Mouse (Mus musculus) liver, embryonic 16.5 days (tissue): ENCODE data around the gene Msh3. TPM values are rescaled to one million over a fixed set of nuclear protein-coding genes. Genes with fewer than 3 reads are reported as not detected.

ENCODE experiments used
- ATAC-seq: fragments of 200-750 bp; cut with Nextera tagmentation; 2 replicates; pipeline ENCODE4 v1.8.0; 2017; ENCODE audit warnings: low read depth, mild to moderate bottlenecking, moderate number of reproducible peaks, moderate library complexity
- H3K27ac ChIP-seq: fragments of 300-500 bp; sonication (generic); 2 replicates; pipeline ENCODE4 v1.5.1; 2014; ENCODE audit warnings: mild to moderate bottlenecking, low read length
- H3K27me3 ChIP-seq: fragments of 300-500 bp; sonication (generic); 2 replicates; pipeline ENCODE4 v1.6.1; 2014; ENCODE audit warnings: low read depth, low read length, mixed read lengths; ENCODE audit not compliant: control insufficient read depth, insufficient read depth
- H3K36me3 ChIP-seq: fragments of 300-500 bp; sonication (generic); 2 replicates; pipeline ENCODE4 v1.6.1; 2014; ENCODE audit warnings: mild to moderate bottlenecking; ENCODE audit not compliant: control insufficient read depth, insufficient read depth
- H3K4me1 ChIP-seq: fragments of 300-500 bp; sonication (generic); 2 replicates; pipeline ENCODE4 v1.6.1; 2014; ENCODE audit warnings: low read depth, low read length, mixed read lengths; ENCODE audit not compliant: control insufficient read depth
- H3K4me2 ChIP-seq: fragments of 300-500 bp; sonication (generic); 2 replicates; pipeline ENCODE4 v1.6.1; 2014; ENCODE audit warnings: low read depth, low read length, mixed read lengths
- H3K4me3 ChIP-seq: fragments of 300-500 bp; sonication (generic); 2 replicates; pipeline ENCODE4 v1.5.1; 2014; ENCODE audit warnings: low read depth, mild to moderate bottlenecking, low read length
- H3K9ac ChIP-seq: fragments of 300-500 bp; sonication (generic); 2 replicates; pipeline ENCODE4 v1.6.1; 2014; ENCODE audit warnings: low read depth, low read length
- H3K9me3 ChIP-seq: fragments of 300-500 bp; sonication (generic); replicated peaks from 2 replicates; pipeline ENCODE4 v1.6.1; 2016; ENCODE audit warnings: low read length; ENCODE audit not compliant: control insufficient read depth
- WGBS: fragments of 180-500 bp; shearing (Covaris S2); extraction: QIAGEN DNeasy Blood & Tissue Kit; methylation state at CpG from one replicate; pipeline ENCODE4 v1.1.7; 2014; ENCODE audit not compliant: insufficient replicate concordance; 5-methylcytosine and 5-hydroxymethylcytosine counted together
- polyA plus RNA-seq: library from polyadenylated mRNA; unstranded; fragments of >200 nt; fragmentation: Nextera tagmentation; extraction: Ambion mirVana; gene quantifications from 2 replicates; pipeline ENCODE4 v1.2.1, GENCODE M21; 2015

Gene Msh3
- polyA plus RNA-seq, 1 experiment from 2014 or later: 9.1 TPM

- no peaks in the 10 kb centered on the region for H3K27me3 ChIP-seq
- H3K9ac ChIP-seq: no peak overlapping the region
- no peaks in the 10 kb centered on the region for H3K9me3 ChIP-seq
- H3K4me3 ChIP-seq: no peak overlapping the region
- ATAC-seq: no peak
- peaks cover 35% of the 10 kb centered on the region for H3K36me3 ChIP-seq
- H3K4me2 ChIP-seq: no peak overlapping the region
- WGBS: 77% methylated on average over 4 of the region's 4 CpGs
- H3K4me1 ChIP-seq: no peaks in the 10 kb centered on the region
- no peak overlapping the region for H3K27ac ChIP-seq
Observed at GRCm38 (mm10) chr13:92365312-92365711, 10.5 kb upstream of the Msh3 start.

- H3K27ac ChIP-seq: no peak overlapping the region
- no peak overlapping the region for H3K4me3 ChIP-seq
- no peak overlapping the region for H3K4me2 ChIP-seq
- WGBS: 24% methylated on average over 2 of the region's 2 CpGs
- H3K9ac ChIP-seq: no peak overlapping the region
- H3K9me3 ChIP-seq: no peaks in the 10 kb centered on the region
- H3K4me1 ChIP-seq: peaks cover under 1% of the 10 kb centered on the region; the same call in 1 of the 2 replicates
- ATAC-seq: peak; percentile 32; the same call in 1 of the 2 replicates
- peaks cover 28% of the 10 kb centered on the region for H3K36me3 ChIP-seq
- no peaks in the 10 kb centered on the region for H3K27me3 ChIP-seq
Observed at GRCm38 (mm10) chr13:92361609-92362008, 6.8 kb upstream of the Msh3 start.

- no peak for ATAC-seq
- no peak overlapping the region for H3K4me2 ChIP-seq
- peaks cover 19% of the 10 kb centered on the region for H3K4me1 ChIP-seq
- 34% methylated on average over 2 of the region's 2 CpGs for WGBS
- H3K27ac ChIP-seq: no peak overlapping the region
- H3K27me3 ChIP-seq: no peaks in the 10 kb centered on the region
- H3K9ac ChIP-seq: no peak overlapping the region
- no peak overlapping the region for H3K4me3 ChIP-seq
- peaks cover 22% of the 10 kb centered on the region for H3K36me3 ChIP-seq
- H3K9me3 ChIP-seq: no peaks in the 10 kb centered on the region
Observed at GRCm38 (mm10) chr13:92357644-92358043, 2.8 kb upstream of the Msh3 start.

- Histone ChIP-seq H3K4me3 (peak overlapping the region; percentile 89), H3K27me3 (no peaks in the 10 kb centered on the region), H3K27ac (no peak overlapping the region), H3K9me3 (no peaks in the 10 kb centered on the region), H3K4me2 (peak overlapping the region; percentile 98), H3K36me3 (peaks cover 20% of the 10 kb centered on the region), H3K4me1 (peaks cover 19% of the 10 kb centered on the region), H3K9ac (no peak overlapping the region)
- no peak for ATAC-seq
- 78% methylated on average over 7 of the region's 7 CpGs for WGBS
Observed at GRCm38 (mm10) chr13:92356376-92356775, 1.6 kb upstream of the Msh3 start.

- Histone ChIP-seq H3K36me3 (peaks cover 17% of the 10 kb centered on the region), H3K4me1 (peaks cover 19% of the 10 kb centered on the region), H3K4me3 (peak overlapping the region; percentile 89), H3K9ac (peak overlapping the region; percentile 78), H3K4me2 (peak overlapping the region; percentile 98), H3K27ac (peak overlapping the region; percentile 74), H3K27me3 (no peaks in the 10 kb centered on the region), H3K9me3 (no peaks in the 10 kb centered on the region)
- peak; percentile 12 for ATAC-seq
- under 1% methylated on average over 24 of the region's 24 CpGs for WGBS
Observed at GRCm38 (mm10) chr13:92355272-92355643, 455 bp upstream of the Msh3 start.

GRCm38 (mm10) chr13:92353956-92354355 is 847 bp downstream of the Msh3 start:
- H3K4me3 ChIP-seq: peak overlapping the region; percentile 89
- no peak for ATAC-seq
- H3K27ac ChIP-seq: peak overlapping the region; percentile 63
- H3K27me3 ChIP-seq: no peaks in the 10 kb centered on the region
- peak overlapping the region; percentile 98 for H3K4me2 ChIP-seq
- H3K9me3 ChIP-seq: no peaks in the 10 kb centered on the region
- peaks cover 10% of the 10 kb centered on the region for H3K36me3 ChIP-seq
- H3K9ac ChIP-seq: peak overlapping the region; percentile 69
- WGBS: 14% methylated on average over 4 of the region's 4 CpGs
- H3K4me1 ChIP-seq: peaks cover 19% of the 10 kb centered on the region

- no peak for ATAC-seq
Observed at GRCm38 (mm10) chr13:92351100-92351499, 3.7 kb downstream of the Msh3 start.

GRCm38 (mm10) chr13:92346338-92346737 is 8.5 kb downstream of the Msh3 start:
- Histone ChIP-seq H3K4me1 (no peaks in the 10 kb centered on the region), H3K9ac (no peak overlapping the region), H3K27me3 (no peaks in the 10 kb centered on the region), H3K4me3 (no peak overlapping the region), H3K4me2 (no peak overlapping the region), H3K36me3 (peaks cover 5% of the 10 kb centered on the region), H3K9me3 (no peaks in the 10 kb centered on the region), H3K27ac (no peak overlapping the region)
- 76% methylated on average over 5 of the region's 5 CpGs for WGBS
- ATAC-seq: no peak

More at GRCm38 (mm10) chr13:92351100-92351499, 3.7 kb downstream of the Msh3 start:
- H3K27me3 ChIP-seq: no peaks in the 10 kb centered on the region
- H3K4me3 ChIP-seq: no peak overlapping the region
- WGBS: 79% methylated on average over 6 of the region's 6 CpGs
- no peak overlapping the region for H3K4me2 ChIP-seq
- no peak overlapping the region for H3K9ac ChIP-seq
- no peaks in the 10 kb centered on the region for H3K9me3 ChIP-seq
- peaks cover 3% of the 10 kb centered on the region for H3K36me3 ChIP-seq
- no peak overlapping the region for H3K27ac ChIP-seq
- H3K4me1 ChIP-seq: peaks cover 14% of the 10 kb centered on the region

GRCm38 (mm10) chr13:92344033-92344432 is 10.8 kb downstream of the Msh3 start:
- H3K27ac ChIP-seq: no peak overlapping the region
- no peaks in the 10 kb centered on the region for H3K4me1 ChIP-seq
- peaks cover 3% of the 10 kb centered on the region for H3K36me3 ChIP-seq
- no peak for ATAC-seq
- no peak overlapping the region for H3K9ac ChIP-seq
- no peak overlapping the region for H3K4me2 ChIP-seq
- H3K9me3 ChIP-seq: no peaks in the 10 kb centered on the region
- no peak overlapping the region for H3K4me3 ChIP-seq
- no peaks in the 10 kb centered on the region for H3K27me3 ChIP-seq
- 87% methylated on average over 8 of the region's 8 CpGs for WGBS
